Mouse (Mus musculus): Measurements from ENCODE around the gene Sema4b. TPM values are rescaled to one million over a fixed set of nuclear protein-coding genes. Genes with fewer than 3 reads are reported as not detected.

Sema4b gene
- 17.4 and 19.7 TPM in 2 replicates for polyA plus RNA-seq (2014; fragmentation: Nextera tagmentation; extraction: Ambion mirVana)

DNA sequence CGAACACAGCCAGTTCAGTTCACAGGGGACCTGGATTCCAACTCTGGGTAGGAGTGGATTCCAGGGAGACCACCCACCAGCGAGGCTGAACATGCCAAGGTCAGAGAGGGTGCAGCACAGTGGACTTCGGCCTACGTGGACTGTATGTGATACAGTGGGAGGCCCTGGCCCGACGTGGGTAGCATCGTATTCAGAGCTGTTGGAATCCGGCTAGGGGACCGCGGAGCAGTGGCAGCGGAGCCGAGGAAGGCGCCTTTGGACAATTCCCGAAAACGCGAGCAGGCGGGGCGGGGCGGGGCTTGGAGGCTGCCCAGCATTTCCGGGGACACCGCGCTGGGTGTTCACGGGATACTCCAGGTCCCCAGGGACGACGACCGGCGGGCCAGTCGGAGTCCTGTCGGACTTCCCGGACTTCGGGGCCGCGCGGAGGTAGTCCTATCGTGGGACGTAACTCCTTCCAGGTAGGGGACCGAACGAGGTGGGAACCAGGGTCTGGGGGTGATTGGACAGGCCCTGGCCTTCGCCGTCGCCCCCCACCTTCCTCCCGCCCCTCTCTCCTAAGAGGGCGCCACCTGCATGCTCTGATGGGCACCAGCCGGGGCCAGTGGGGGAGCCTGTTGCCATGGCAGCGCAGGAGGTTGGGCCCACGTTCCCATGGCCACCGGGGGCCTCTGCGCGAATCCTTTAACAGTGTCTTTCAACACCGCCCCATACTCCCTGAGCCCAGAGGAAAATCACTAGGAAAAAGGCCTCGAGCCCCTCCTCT is at the start of gene Sema4b:
Sema4b (plus strand) TSS at position 311 of the 766 bp plus-strand sequence.
- WGBS = under 1% methylated on average over 51 of the region's 51 CpGs

DNA sequence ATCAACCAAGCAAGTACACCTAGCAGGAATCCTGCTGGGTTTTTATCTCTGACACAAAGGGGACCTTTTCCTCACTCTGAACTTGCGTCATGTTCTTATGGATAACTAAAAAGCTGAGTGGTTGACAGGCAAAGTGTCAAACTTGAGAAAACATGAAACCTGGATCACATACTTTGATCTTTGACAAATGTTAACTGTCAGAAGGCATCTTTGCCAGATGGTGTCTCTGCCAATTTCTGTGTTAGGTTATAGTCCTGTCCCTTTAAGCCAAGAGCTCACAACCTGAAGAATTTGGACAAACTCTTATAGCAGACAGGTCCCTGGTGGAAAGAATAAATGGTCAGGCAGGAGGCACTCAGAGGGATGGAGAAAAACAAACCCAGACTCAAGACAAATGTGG is 48.3 kb upstream of the Sema4b start:
- no peaks in the 10 kb centered on the region for H3K27me3 ChIP-seq (ENCODE audit: control insufficient read depth, insufficient read depth, low read length)
- H3K9ac ChIP-seq = no peak overlapping the region
- H3K27ac ChIP-seq = no peak overlapping the region
- peaks cover 7% of the 10 kb centered on the region; the same call in 1 of the 2 replicates for H3K4me1 ChIP-seq (replicated peaks; ENCODE audit: control insufficient read depth, insufficient read depth, low read length)
- ATAC-seq (ENCODE audit: low FRiP score) (no peak), DNase-seq (ENCODE audit: low spot score) (no peak)
- no peak overlapping the region for H3K4me3 ChIP-seq (replicated peaks; ENCODE audit: low read length)
- no peaks in the 10 kb centered on the region for H3K36me3 ChIP-seq (replicated peaks; ENCODE audit: control insufficient read depth, insufficient read depth)
- 76% methylated on average over 1 of the region's 1 CpGs for WGBS
- peaks cover 9% of the 10 kb centered on the region for H3K9me3 ChIP-seq (ENCODE audit: control insufficient read depth, low read length)
- H3K4me2 ChIP-seq (replicated peaks) = no peak overlapping the region

More for the DNA sequence above, at the start of gene Sema4b:
- no peaks in the 10 kb centered on the region for H3K9me3 ChIP-seq (ENCODE audit: control insufficient read depth, low read length)
- peak; percentile 82 for DNase-seq (ENCODE audit: low spot score)
- H3K4me3 ChIP-seq (replicated peaks; ENCODE audit: low read length) = peak within 1 kb of the TSS; percentile 57
- H3K4me1 ChIP-seq (replicated peaks; ENCODE audit: control insufficient read depth, insufficient read depth, low read length) = peaks cover 47% of the 10 kb centered on the region
- H3K4me2 ChIP-seq (replicated peaks) = peak within 1 kb of the TSS; percentile 77
- peak; percentile 91 for ATAC-seq (ENCODE audit: low FRiP score)
- H3K27ac ChIP-seq = peak within 1 kb of the TSS; percentile 81
- H3K36me3 ChIP-seq (replicated peaks; ENCODE audit: control insufficient read depth, insufficient read depth) = no peaks in the 10 kb centered on the region
- H3K27me3 ChIP-seq (ENCODE audit: control insufficient read depth, insufficient read depth, low read length) = no peaks in the 10 kb centered on the region
- H3K9ac ChIP-seq = peak within 1 kb of the TSS; percentile 64

DNA sequence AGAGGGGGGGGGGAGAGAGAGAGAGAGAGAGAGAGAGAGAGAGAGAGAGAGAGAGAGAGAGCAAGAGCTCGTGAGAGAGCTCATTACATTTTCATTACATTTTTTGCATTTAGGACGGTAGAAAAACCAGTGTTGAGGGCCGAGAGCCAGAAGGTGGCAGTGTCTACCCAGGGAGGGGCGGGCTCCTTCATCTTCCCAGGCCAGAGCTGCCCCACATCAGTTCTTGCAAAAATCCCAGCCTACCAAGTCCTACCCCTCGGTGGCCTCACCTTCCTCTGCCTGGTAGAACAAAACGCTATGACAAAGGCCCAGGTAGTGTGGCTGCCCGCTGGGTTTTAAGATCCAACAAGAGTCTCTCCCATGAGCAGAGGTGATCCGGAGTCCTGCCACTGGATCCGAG is 45.8 kb upstream of the Sema4b start:
- 15% methylated on average over 9 of the region's 9 CpGs for WGBS
- Histone ChIP-seq H3K9ac (no peak overlapping the region), H3K27ac (no peak overlapping the region), H3K4me2 (replicated peaks) (no peak overlapping the region), H3K4me3 (replicated peaks; ENCODE audit: low read length) (no peak overlapping the region), H3K27me3 (ENCODE audit: control insufficient read depth, insufficient read depth, low read length) (no peaks in the 10 kb centered on the region), H3K4me1 (replicated peaks; ENCODE audit: control insufficient read depth, insufficient read depth, low read length) (peaks cover 4% of the 10 kb centered on the region; the same call in 1 of the 2 replicates), H3K9me3 (ENCODE audit: control insufficient read depth, low read length) (peaks cover 9% of the 10 kb centered on the region), H3K36me3 (replicated peaks; ENCODE audit: control insufficient read depth, insufficient read depth) (no peaks in the 10 kb centered on the region)
- DNase-seq (ENCODE audit: low spot score) = peak; percentile 82
- peak; percentile 85; the same call in 1 of the 2 replicates for ATAC-seq (ENCODE audit: low FRiP score)

DNA sequence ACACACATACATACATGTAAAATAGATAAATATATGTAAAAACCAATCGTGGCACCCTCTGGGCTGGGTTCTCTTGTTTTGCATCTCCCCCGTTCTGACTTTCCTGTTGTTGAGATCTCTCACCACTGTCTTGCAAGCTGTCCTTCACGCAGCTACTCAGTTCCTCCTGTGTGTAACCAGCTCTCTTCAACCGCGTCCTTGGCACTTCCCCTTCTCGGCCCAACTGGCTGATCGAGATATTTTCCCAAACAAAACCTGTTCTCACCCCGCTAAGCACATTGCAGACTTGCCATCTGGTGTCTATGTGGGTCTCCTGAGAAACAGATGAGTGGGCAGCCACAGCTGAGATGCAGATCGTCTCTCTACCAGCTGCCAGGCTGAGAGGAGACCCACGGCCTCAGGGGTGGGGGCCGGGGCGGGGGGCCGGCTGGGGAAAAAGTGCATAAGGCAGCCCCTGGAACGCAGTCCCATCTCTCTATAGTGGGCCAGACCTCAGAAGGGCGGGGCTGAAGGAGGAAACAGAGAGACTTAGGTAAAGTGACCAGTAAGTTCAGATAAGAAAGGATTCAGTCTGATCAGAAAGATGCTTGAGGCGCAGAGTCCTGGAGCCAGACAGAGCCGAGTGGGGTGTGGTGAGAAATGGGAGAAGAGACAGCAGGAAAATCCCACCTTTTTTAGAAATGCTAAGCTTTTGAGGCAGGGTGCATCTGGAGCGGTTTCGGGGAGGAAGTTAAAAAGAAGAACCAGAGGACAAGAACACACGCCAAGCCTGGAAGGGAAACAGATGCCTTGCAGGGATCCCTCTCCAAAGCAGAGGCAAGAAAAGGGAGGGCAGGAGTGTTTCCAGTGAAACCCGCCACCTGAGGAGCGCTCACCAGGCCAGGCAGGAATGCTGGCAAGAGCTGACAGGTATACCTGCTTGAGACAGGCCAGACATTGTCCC is 43.0 kb upstream of the Sema4b start:
- peak overlapping the region; percentile 53; the same call in 1 of the 2 replicates for H3K27ac ChIP-seq
- H3K4me3 ChIP-seq (replicated peaks; ENCODE audit: low read length) = no peak overlapping the region
- peaks cover 4% of the 10 kb centered on the region; the same call in 1 of the 2 replicates for H3K4me1 ChIP-seq (replicated peaks; ENCODE audit: control insufficient read depth, insufficient read depth, low read length)
- no peaks in the 10 kb centered on the region for H3K36me3 ChIP-seq (replicated peaks; ENCODE audit: control insufficient read depth, insufficient read depth)
- H3K27me3 ChIP-seq (ENCODE audit: control insufficient read depth, insufficient read depth, low read length) = no peaks in the 10 kb centered on the region
- H3K9ac ChIP-seq = 0 out of 2 replicates have a peak overlapping the region, but pooled peaks have one; percentile 5
- WGBS = 29% methylated on average over 22 of the region's 22 CpGs
- peak overlapping the region; percentile 10; the same call in 1 of the 2 replicates for H3K4me2 ChIP-seq (replicated peaks)
- no peaks in the 10 kb centered on the region for H3K9me3 ChIP-seq (ENCODE audit: control insufficient read depth, low read length)
- ATAC-seq (ENCODE audit: low FRiP score) (peak; percentile 59; the same call in 1 of the 2 replicates), DNase-seq (ENCODE audit: low spot score) (peak; percentile 36)

DNA sequence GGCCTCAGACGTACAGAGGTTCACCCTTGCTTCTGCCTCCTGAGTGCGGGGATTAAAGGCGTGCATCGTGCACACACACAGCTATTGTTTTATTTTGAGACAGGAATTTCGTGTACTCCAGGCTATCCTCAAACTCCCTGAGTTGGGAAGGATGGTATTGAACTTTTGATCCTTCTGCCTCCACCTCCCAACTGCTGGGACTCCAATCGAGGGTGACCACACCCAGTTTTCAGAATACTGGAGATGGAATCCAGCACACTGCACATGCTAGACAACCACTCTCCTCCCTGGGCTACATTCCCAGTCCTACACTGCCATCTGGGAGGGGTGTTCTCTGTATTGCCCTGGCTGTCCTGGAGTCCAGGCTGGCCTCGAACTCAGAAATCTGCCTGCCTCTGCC is 41.9 kb upstream of the Sema4b start:
- H3K4me2 ChIP-seq (replicated peaks) = no peak overlapping the region
- WGBS = 90% methylated on average over 7 of the region's 7 CpGs
- no peak overlapping the region for H3K4me3 ChIP-seq (replicated peaks; ENCODE audit: low read length)
- H3K36me3 ChIP-seq (replicated peaks; ENCODE audit: control insufficient read depth, insufficient read depth) = no peaks in the 10 kb centered on the region
- H3K9ac ChIP-seq = no peak overlapping the region
- H3K9me3 ChIP-seq (ENCODE audit: control insufficient read depth, low read length) = no peaks in the 10 kb centered on the region
- H3K27me3 ChIP-seq (ENCODE audit: control insufficient read depth, insufficient read depth, low read length) = no peaks in the 10 kb centered on the region
- ATAC-seq (ENCODE audit: low FRiP score) (no peak), DNase-seq (ENCODE audit: low spot score) (no peak)
- peaks cover 4% of the 10 kb centered on the region; the same call in 1 of the 2 replicates for H3K4me1 ChIP-seq (replicated peaks; ENCODE audit: control insufficient read depth, insufficient read depth, low read length)
- H3K27ac ChIP-seq = no peak overlapping the region

DNA sequence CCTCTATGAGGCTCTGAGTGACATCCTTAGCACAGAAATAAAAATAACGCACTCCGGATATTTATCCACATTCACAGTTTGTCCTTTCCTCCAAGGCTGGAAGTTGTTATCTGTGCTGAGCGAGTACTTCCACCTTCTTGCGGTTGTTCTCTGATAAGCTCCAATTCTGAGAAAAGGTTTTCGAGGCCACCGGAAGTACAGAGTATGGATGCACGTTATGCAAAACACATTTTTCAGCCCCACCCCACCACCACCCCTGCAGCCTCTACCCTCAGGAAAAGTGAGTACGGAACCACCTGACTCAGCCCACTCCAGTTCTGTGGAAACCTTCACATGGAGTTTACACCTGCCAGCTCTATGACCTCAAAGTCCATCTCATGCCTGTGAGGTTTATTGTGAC is 40.6 kb upstream of the Sema4b start:
- WGBS = 94% methylated on average over 8 of the region's 8 CpGs
- H3K4me3 ChIP-seq (replicated peaks; ENCODE audit: low read length) = no peak overlapping the region
- DNase-seq (ENCODE audit: low spot score) = no peak
- no peak overlapping the region for H3K27ac ChIP-seq
- no peak overlapping the region for H3K4me2 ChIP-seq (replicated peaks)
- H3K4me1 ChIP-seq (replicated peaks; ENCODE audit: control insufficient read depth, insufficient read depth, low read length) = peaks cover 4% of the 10 kb centered on the region; the same call in 1 of the 2 replicates
- H3K9ac ChIP-seq = no peak overlapping the region
- H3K36me3 ChIP-seq (replicated peaks; ENCODE audit: control insufficient read depth, insufficient read depth) = no peaks in the 10 kb centered on the region
- no peaks in the 10 kb centered on the region for H3K9me3 ChIP-seq (ENCODE audit: control insufficient read depth, low read length)
- no peaks in the 10 kb centered on the region for H3K27me3 ChIP-seq (ENCODE audit: control insufficient read depth, insufficient read depth, low read length)
- no peak for ATAC-seq (ENCODE audit: low FRiP score)

DNA sequence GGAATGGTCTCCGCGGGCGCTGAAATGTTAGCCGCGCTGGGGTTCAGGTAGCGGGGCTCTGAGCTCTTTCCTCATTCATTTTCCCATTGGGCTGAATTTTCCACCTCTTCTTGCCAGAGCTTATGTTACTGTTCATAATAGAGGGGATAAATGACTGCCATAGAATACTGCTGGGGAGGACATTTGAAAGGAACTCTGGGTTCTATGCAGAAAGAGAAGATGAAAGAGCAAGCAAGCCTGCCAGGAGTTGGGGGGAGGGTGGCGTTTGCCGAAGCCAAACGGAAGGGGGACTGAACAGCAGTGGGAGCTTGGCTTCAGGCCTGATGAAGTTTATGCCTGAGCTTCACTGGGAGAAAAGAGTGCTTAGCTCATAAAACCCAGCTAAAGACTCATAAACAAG is 37.3 kb upstream of the Sema4b start:
- H3K9ac ChIP-seq = no peak overlapping the region
- no peaks in the 10 kb centered on the region for H3K9me3 ChIP-seq (ENCODE audit: control insufficient read depth, low read length)
- H3K27ac ChIP-seq = peak overlapping the region; percentile 6
- DNase-seq (ENCODE audit: low spot score) (no peak), ATAC-seq (ENCODE audit: low FRiP score) (peak; percentile 59; the same call in 1 of the 2 replicates)
- no peaks in the 10 kb centered on the region for H3K36me3 ChIP-seq (replicated peaks; ENCODE audit: control insufficient read depth, insufficient read depth)
- H3K4me1 ChIP-seq (replicated peaks; ENCODE audit: control insufficient read depth, insufficient read depth, low read length) = no peaks in the 10 kb centered on the region
- H3K4me3 ChIP-seq (replicated peaks; ENCODE audit: low read length) = no peak overlapping the region
- no peaks in the 10 kb centered on the region for H3K27me3 ChIP-seq (ENCODE audit: control insufficient read depth, insufficient read depth, low read length)
- WGBS = 47% methylated on average over 9 of the region's 9 CpGs
- H3K4me2 ChIP-seq (replicated peaks) = no peak overlapping the region

DNA sequence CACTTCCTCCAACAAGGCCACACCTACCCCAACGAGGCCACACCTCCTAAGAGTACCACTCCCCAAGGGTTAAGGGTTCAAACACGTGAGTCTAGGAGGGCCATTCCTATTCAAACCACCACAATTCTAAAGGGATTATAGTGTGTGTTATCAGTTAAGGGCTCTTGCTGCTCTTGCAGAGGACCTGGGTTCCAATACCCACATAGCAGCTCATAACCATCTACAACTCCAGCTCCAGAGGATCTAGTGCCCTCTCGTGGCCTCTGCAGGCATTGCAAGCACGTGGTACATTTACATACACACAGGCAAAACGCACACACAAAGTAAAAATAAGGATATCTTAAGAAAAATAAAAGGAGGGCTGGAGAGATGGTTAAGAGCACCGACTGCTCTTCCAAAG is 34.5 kb upstream of the Sema4b start:
- WGBS = 67% methylated on average over 6 of the region's 6 CpGs
- Histone ChIP-seq H3K36me3 (replicated peaks; ENCODE audit: control insufficient read depth, insufficient read depth) (no peaks in the 10 kb centered on the region), H3K9ac (no peak overlapping the region), H3K4me1 (replicated peaks; ENCODE audit: control insufficient read depth, insufficient read depth, low read length) (no peaks in the 10 kb centered on the region), H3K4me2 (replicated peaks) (no peak overlapping the region), H3K27ac (no peak overlapping the region), H3K4me3 (replicated peaks; ENCODE audit: low read length) (no peak overlapping the region), H3K27me3 (ENCODE audit: control insufficient read depth, insufficient read depth, low read length) (no peaks in the 10 kb centered on the region), H3K9me3 (ENCODE audit: control insufficient read depth, low read length) (no peaks in the 10 kb centered on the region)
- no peak for ATAC-seq (ENCODE audit: low FRiP score)
- no peak for DNase-seq (ENCODE audit: low spot score)

DNA sequence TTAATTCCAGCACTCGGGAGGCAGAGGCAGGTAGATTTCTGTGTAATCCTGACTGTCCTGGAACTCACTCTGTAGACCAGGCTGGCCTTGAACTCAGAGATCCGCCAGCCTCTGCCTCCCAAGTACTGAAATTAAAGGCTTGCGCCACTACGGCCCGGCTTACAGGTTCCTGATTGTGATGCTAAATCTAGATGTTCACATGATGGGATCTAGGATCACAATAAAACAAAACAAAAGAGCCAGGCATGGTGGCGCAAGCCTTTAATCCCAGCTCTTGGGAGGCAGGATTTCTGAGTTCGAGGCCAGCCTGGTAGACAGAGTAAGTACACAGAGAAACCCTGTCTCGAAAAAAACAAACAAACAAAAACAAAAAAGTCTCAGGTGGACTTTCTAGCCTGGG is 33.9 kb upstream of the Sema4b start:
- 89% methylated on average over 8 of the region's 8 CpGs for WGBS
- no peak overlapping the region for H3K9ac ChIP-seq
- DNase-seq (ENCODE audit: low spot score) = no peak
- H3K36me3 ChIP-seq (replicated peaks; ENCODE audit: control insufficient read depth, insufficient read depth) = no peaks in the 10 kb centered on the region
- H3K27ac ChIP-seq = no peak overlapping the region
- no peaks in the 10 kb centered on the region for H3K4me1 ChIP-seq (replicated peaks; ENCODE audit: control insufficient read depth, insufficient read depth, low read length)
- no peaks in the 10 kb centered on the region for H3K9me3 ChIP-seq (ENCODE audit: control insufficient read depth, low read length)
- H3K4me3 ChIP-seq (replicated peaks; ENCODE audit: low read length) = no peak overlapping the region
- H3K27me3 ChIP-seq (ENCODE audit: control insufficient read depth, insufficient read depth, low read length) = no peaks in the 10 kb centered on the region
- no peak overlapping the region for H3K4me2 ChIP-seq (replicated peaks)
- ATAC-seq (ENCODE audit: low FRiP score) = no peak
